10 mouse cellular contexts compared by ENCODE assay signal in the genomic region with DNA sequence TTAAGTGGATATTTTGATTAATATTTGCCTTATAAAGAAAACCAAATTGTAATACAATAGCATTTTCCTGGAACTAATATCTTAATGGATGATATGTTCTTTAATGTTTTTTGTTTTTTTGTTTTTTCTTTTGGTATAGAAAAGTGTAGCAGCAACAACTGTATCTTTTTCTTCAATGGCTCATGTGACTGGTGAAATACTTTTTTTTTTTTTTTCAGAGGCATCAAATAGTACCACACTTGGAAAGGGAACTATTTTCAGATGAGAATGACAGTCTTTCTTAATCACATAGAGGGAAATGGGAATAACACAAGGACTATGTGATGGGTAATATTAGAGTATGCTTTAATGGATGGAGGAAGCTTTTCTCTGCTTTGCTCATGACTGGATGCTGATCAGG. TPM values are rescaled to one million over a fixed set of nuclear protein-coding genes. Genes with fewer than 3 reads are reported as not detected.
DNase-seq lines count a peak whose midpoint lies in the region; ATAC-seq and TF ChIP-seq lines count a peak whose summit lies in the region.
"Had no signal": no experiment of that assay in that cellular context is flagged by ENCODE, and none has a peak within 500 bp of the region (broad histone marks: within the 10 kb centered on the region; RNA-seq: fewer than 3 reads in every experiment).

No protein-coding gene starts in this region.

- no peaks in the 10 kb centered on the region for H3K9me3 ChIP-seq in lung, embryonic 14.5 days (ENCODE audit: low read depth, low read length)
- H3K9me3 ChIP-seq in hindbrain, embryonic 14.5 days (ENCODE audit: control insufficient read depth, low read length) = no peaks in the 10 kb centered on the region
- no peaks in the 10 kb centered on the region for H3K9me3 ChIP-seq in neural tube, embryonic 14.5 days (ENCODE audit: control insufficient read depth, low read length)

- no peak for TF ChIP-seq POLR2A in heart, adult 2 months (IDR thresholded peaks at IDR 0.05; ENCODE audit: insufficient read depth, low read depth, low read length)

- peak overlapping the region; percentile 85 for H3K4me3 ChIP-seq in heart, adult 2 months
- peak overlapping the region; percentile 82; the same call in 1 of the 2 replicates for H3K4me3 ChIP-seq in lung, embryonic 14.5 days (ENCODE audit: low read depth, low read length)
- H3K4me3 ChIP-seq in hindbrain, embryonic 14.5 days (replicated peaks; ENCODE audit: low read length) = peak overlapping the region; percentile 99
- peak overlapping the region; percentile 90 for H3K4me3 ChIP-seq in neural tube, embryonic 14.5 days (ENCODE audit: low read depth, low read length)

- intact Hi-C loops in heart, adult 2 months (cut with DNase I) = loop anchor here (5.0 to 10.0 kb wide), 4 partner anchors 43 to 180 kb away; a partner anchor contains a TSS
- intact Hi-C loops in heart, postnatal 36 days (cut with DNase I) = loop anchor here (2.0 to 10.0 kb wide), 3 partner anchors 24 to 187 kb away; no protein-coding TSS in a partner anchor

- H3K79me2 ChIP-seq in heart, adult 2 months (replicated peaks; ENCODE audit: control insufficient read depth, insufficient read depth, low read length) = peaks cover 8% of the 10 kb centered on the region

- peaks cover 1% of the 10 kb centered on the region for H3K4me1 ChIP-seq in heart, adult 2 months (ENCODE audit: control insufficient read depth, insufficient read depth, low read length)
- 0 out of 2 replicates have a peak, but pooled peaks cover 6% of the 10 kb centered on the region for H3K4me1 ChIP-seq in lung, embryonic 14.5 days (ENCODE audit: insufficient read depth)
- H3K4me1 ChIP-seq in hindbrain, embryonic 14.5 days (replicated peaks; ENCODE audit: control insufficient read depth, insufficient read depth, low read length) = peaks cover 42% of the 10 kb centered on the region
- peaks cover 27% of the 10 kb centered on the region for H3K4me1 ChIP-seq in neural tube, embryonic 14.5 days (ENCODE audit: control insufficient read depth, insufficient read depth, low read length)

- H3K9ac ChIP-seq in heart, adult 2 months (ENCODE audit: low read depth, low read length) = no peak overlapping the region
- H3K9ac ChIP-seq in lung, embryonic 14.5 days = no peak overlapping the region
- H3K9ac ChIP-seq in hindbrain, embryonic 14.5 days = peak overlapping the region; percentile 55
- H3K9ac ChIP-seq in neural tube, embryonic 14.5 days (replicated peaks; ENCODE audit: low read depth, low read length) = peak overlapping the region; percentile 1; the same call in 1 of the 2 replicates
- H3K9ac ChIP-seq: liver, embryonic 14.5 days had no signal

- no peak for TF ChIP-seq CTCF in heart, adult 2 months (IDR thresholded peaks at IDR 0.05)
- TF ChIP-seq CTCF in lung, embryonic 14.5 days (IDR thresholded peaks at IDR 0.05; ENCODE audit: low read depth) = no peak

- DNase-seq in heart, adult 2 months = no peak
- no peak for DNase-seq in heart, postnatal 36 days
- DNase-seq in lung, embryonic 14.5 days = no peak
- DNase-seq in lung, adult 18-20 months = no peak
- no peak for DNase-seq in hindbrain, embryonic 14.5 days (ENCODE audit: low spot score)
- no peak for DNase-seq in retina, postnatal 1 day
- DNase-seq in cerebellum, postnatal 10 days = no peak
- DNase-seq: thymus, postnatal 36 days had no signal

- no peaks in the 10 kb centered on the region for H3K27me3 ChIP-seq in heart, adult 2 months (ENCODE audit: control insufficient read depth, insufficient read depth, low read length)
- H3K27me3 ChIP-seq in lung, embryonic 14.5 days (ENCODE audit: insufficient read depth, low read length) = no peaks in the 10 kb centered on the region
- H3K27me3 ChIP-seq in hindbrain, embryonic 14.5 days (ENCODE audit: control insufficient read depth, insufficient read depth, low read length) = no peaks in the 10 kb centered on the region
- no peaks in the 10 kb centered on the region for H3K27me3 ChIP-seq in neural tube, embryonic 14.5 days (ENCODE audit: control insufficient read depth, insufficient read depth, low read length)

- peaks cover 26% of the 10 kb centered on the region for H3K36me3 ChIP-seq in heart, adult 2 months (ENCODE audit: control insufficient read depth, insufficient read depth, low read length)
- no peaks in the 10 kb centered on the region for H3K36me3 ChIP-seq in lung, embryonic 14.5 days (ENCODE audit: insufficient read depth)
- H3K36me3 ChIP-seq in hindbrain, embryonic 14.5 days (replicated peaks; ENCODE audit: control insufficient read depth, insufficient read depth) = no peaks in the 10 kb centered on the region
- no peaks in the 10 kb centered on the region for H3K36me3 ChIP-seq in neural tube, embryonic 14.5 days (ENCODE audit: control insufficient read depth, insufficient read depth, low read length)

- ATAC-seq in lung, embryonic 14.5 days (ENCODE audit: insufficient read depth) = no peak
- no peak for ATAC-seq in hindbrain, embryonic 14.5 days (ENCODE audit: low FRiP score)
- no peak for ATAC-seq in neural tube, embryonic 14.5 days (ENCODE audit: low read depth)

- H3K4me2 ChIP-seq in lung, embryonic 14.5 days = peak overlapping the region; percentile 85
- H3K4me2 ChIP-seq in hindbrain, embryonic 14.5 days (replicated peaks) = peak overlapping the region; percentile 60
- H3K4me2 ChIP-seq in neural tube, embryonic 14.5 days (ENCODE audit: low read depth, low read length) = peak overlapping the region; percentile 88

- TF ChIP-seq EP300 in heart, adult 2 months (IDR thresholded peaks at IDR 0.05; ENCODE audit: insufficient read depth, low read depth, low read length) = no peak

- H3K27ac ChIP-seq in heart, adult 2 months = peak overlapping the region; percentile 6; the same call in 1 of the 2 replicates
- H3K27ac ChIP-seq in lung, embryonic 14.5 days (ENCODE audit: low read depth) = no peak overlapping the region
- no peak overlapping the region for H3K27ac ChIP-seq in hindbrain, embryonic 14.5 days
- no peak overlapping the region for H3K27ac ChIP-seq in neural tube, embryonic 14.5 days (ENCODE audit: low read depth, low read length)
- H3K27ac ChIP-seq: liver, embryonic 14.5 days had no signal

RNA-seq across cellular contexts. Expression of a gene that starts 3.0 kb away (rescaled TPM):
- 10 to 100 TPM; 16.3 to 17.2 TPM for total RNA-seq in heart, adult 2 months (2021)
- polyA plus RNA-seq in heart, adult 2 months (2012; rRNA removed) = 9.6 and 15.6 TPM in 2 replicates
- 10 to 100 TPM; 17.8 to 18.6 TPM for total RNA-seq in heart, postnatal 36 days (2021)
- polyA plus RNA-seq in lung, embryonic 14.5 days (2014; fragmentation: Nextera tagmentation; extraction: Ambion mirVana) = 3.9 and 4.2 TPM in 2 replicates
- 9.6 and 11.1 TPM in 2 replicates for polyA plus RNA-seq in hindbrain, embryonic 14.5 days (2014; fragmentation: Nextera tagmentation; extraction: Ambion mirVana)
- 10.3 and 11.8 TPM in 2 replicates for polyA plus RNA-seq in neural tube, embryonic 14.5 days (2014; fragmentation: Nextera tagmentation; extraction: Ambion mirVana)

Comparison
In these comparisons a context has a peak if more than half of its experiments do, and no peak if none do; other contexts are left out.
1. H3K9ac ChIP-seq: peak in hindbrain, embryonic 14.5 days (single experiment) and neural tube, embryonic 14.5 days (single experiment); none in heart, adult 2 months (single experiment) and lung, embryonic 14.5 days (single experiment).
2. Peak in every context shown above with its lines, with median percentiles within 50 percentile points of each other: H3K4me3 ChIP-seq and H3K4me2 ChIP-seq.